Mouse (Mus musculus) testis, postnatal 14 days (tissue): ENCODE results near the gene Rnf182.

Experiments
- DNase-seq: peaks from one replicate; pipeline ENCODE4 v3.0.0; 2021; ENCODE audit warnings: low spot score

The Rnf182 gene

DNA sequence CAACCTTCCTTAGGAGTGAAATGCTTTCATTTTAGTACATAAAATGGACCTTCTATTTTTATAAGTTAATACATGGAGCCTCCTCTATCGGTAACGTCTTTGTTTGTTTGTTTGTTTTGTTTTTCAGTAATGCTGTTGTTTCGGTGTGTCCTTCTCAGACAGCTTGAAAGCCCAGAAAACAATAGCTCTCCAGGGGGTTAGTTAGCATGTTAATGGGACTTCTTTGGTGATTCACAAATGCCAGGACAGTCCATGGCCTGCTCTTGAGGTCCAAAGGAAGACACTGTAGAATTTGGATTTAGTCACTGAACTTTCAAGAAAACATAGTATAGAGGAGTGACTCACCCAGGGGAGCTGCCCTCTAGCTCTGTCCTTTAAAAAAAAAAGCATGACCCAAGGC, 843 bp upstream of the Rnf182 start:
- DNase-seq, result no peak

DNA sequence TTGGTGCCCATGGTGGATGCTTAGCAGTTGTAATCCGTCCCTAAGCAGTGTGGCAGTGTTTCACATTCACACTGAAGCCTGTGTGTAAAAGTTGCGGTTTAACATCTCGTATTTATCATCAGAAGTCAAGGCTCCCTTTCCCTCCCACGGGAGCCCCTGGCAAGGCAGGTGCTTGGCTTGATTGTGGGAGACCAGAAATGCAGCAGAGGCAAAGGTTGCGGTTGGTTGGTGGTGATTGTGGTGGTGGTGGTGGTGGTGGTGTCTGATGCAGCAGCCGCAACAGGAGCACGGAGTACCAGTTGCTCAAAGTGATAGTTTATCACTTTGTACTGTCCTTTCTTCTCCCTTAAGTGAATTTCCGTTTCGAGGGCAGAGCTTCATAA, 325 bp upstream of the Rnf182 start:
- no peak for DNase-seq

GRCm38 (mm10) chr13:43616551-43616950, 1.0 kb downstream of the Rnf182 start:
- DNase-seq, result no peak

GRCm38 (mm10) chr13:43619550-43620175, 4.2 kb downstream of the Rnf182 start:
- no peak for DNase-seq

- DNase-seq, result no peak
Observed at GRCm38 (mm10) chr13:43627922-43628321, 12.4 kb downstream of the Rnf182 start.

GRCm38 (mm10) chr13:43629785-43630184, 14.3 kb downstream of the Rnf182 start:
- DNase-seq, result no peak

- no peak for DNase-seq
Observed at GRCm38 (mm10) chr13:43631266-43631665, 15.8 kb downstream of the Rnf182 start.

GRCm38 (mm10) chr13:43633024-43633423, 17.5 kb downstream of the Rnf182 start:
- DNase-seq, result no peak

DNA sequence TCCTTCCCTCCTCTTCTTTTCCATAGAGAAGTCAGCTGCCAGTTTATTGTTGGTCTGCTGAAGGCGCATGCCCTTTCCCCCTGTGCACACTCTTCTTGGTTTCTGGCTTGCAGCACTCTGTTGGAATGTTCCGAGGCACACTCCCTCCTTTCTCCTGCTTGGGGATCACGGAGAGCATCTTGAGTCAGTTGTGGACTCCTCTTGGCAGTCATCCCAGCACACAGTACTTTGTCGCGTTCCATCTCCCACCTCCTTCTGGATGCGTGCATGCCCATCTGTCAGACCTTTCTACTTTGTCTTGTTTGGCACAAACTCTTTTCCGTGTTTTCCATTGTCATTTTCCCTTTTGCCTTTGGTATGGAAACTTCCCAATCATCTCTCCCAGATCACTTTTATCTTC, 22.2 kb downstream of the Rnf182 start:
- no peak for DNase-seq

GRCm38 (mm10) chr13:43644991-43645390, 29.5 kb downstream of the Rnf182 start:
- no peak for DNase-seq

DNA sequence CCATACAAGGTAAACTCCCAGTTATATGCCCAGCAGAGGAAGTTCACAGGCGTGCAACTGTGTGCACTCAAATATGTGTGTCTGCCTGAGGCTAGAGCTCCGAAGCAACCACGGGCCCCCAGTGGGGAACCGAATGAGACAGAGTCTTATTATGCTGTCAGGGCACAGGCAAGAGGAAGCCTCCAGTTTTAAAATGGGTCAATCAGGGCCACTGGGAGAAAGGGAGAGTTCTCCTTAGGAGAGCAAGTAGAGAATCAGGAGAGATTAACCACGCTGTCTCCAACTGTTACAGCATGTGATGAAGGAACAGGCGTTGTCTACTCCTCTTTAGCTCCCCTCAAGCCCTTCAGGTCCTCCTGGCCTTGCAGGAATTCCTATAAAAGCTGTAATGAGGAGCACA, 33.0 kb downstream of the Rnf182 start:
- no peak for DNase-seq

DNA sequence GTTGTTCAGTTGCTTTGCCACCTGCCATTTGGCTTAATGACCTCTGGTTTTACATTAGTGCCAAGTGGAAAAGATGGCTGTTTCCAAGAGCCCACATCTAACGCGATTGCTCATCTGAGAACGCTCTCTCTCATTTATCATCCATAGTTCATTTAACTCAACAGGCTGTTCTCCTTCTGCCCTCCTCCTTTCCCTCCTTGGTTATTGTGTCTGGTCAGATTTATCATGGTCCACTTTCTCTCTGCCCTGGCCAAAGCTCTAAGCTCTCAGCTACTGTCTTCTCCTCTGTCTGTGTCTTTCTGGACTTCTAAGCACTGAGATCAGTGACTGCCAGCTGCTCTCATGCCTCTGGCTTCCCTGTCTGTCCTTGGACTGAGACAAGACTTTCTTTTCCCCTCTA, 35.8 kb downstream of the Rnf182 start:
- no peak for DNase-seq

GRCm38 (mm10) chr13:43654091-43654490, 38.6 kb downstream of the Rnf182 start:
- DNase-seq, result no peak

DNA sequence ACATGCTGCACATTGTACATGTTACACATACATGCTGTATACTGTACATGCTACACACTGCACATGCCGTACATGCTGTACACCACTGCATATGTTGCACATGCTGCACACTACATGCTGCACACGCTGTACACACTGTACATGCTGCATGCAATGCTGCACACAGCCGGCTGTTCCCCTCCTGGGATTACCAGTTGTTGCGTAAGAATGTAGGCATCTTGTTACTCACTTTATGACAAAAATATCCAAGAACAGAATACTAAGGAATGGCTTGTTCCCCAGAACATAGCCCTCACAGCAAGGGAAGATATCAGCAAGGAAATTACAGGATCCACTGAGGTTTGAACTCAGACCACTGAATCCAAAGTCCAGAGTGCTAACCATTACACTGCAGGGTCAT, 47.7 kb downstream of the Rnf182 start:
- no peak for DNase-seq

DNA sequence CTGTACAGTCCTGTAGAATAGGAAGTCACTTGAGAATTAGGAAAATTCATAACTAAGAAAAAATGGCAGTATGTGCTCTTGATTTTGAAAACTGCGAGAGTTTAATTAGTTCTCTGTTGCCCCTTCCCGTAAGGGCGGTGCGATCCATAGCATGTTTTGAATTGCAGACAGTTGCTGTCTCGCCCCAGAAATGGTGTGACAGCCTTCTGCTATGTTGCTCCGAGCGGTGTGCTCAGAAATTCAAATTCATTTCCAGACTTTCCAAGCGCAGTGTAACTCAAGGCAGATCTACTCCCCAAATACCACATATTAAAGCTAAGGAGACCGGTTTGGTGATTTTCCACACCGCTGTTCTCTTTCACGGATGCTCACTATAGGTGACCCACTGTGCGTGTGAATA, 50.6 kb downstream of the Rnf182 start:
- DNase-seq, result no peak

DNA sequence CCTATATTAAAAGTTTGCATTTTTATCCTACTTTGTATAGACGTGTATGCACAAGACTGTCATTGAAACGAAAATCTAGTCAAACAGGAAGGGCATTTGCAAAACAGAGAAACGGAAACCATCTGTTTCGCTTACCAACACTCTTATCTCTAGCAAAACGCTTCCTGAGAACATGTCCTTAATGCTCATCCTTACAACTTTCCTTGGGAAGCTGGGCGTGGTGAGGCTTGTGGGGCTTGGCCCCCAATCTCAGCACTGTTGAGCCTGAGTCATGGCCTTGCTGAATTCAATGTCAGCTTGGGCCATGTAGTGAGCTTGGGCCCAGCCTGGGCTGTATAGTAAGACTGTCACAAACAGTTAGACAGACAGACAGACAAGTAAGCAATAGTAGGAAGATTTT, 51.4 kb downstream of the Rnf182 start:
- no peak for DNase-seq

- DNase-seq, result no peak
Observed at GRCm38 (mm10) chr13:43677159-43677882, 61.8 kb downstream of the Rnf182 start.

DNA sequence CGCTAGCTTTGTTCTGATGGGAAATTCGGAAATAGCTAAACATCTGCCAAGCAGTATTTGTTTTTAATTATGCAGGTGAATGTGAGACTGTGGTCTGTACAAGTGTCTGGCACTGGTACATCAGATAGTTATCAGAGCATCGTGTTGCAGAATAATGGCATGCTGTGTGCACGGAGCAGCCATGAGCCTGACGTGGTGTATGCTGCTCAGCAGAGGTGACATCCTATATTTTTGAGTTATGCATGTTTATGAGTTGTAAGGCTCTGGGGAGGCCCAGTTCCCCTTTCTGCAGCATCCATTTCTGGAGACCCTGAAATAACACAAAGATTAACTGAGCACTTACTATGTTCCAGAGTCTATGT, 62.4 kb downstream of the Rnf182 start:
- DNase-seq, result no peak

- DNase-seq, result peak; percentile 8
Observed at GRCm38 (mm10) chr13:43684499-43684994, 69.0 kb downstream of the Rnf182 start.

GRCm38 (mm10) chr13:43688065-43688464, 72.6 kb downstream of the Rnf182 start:
- DNase-seq, result no peak

DNA sequence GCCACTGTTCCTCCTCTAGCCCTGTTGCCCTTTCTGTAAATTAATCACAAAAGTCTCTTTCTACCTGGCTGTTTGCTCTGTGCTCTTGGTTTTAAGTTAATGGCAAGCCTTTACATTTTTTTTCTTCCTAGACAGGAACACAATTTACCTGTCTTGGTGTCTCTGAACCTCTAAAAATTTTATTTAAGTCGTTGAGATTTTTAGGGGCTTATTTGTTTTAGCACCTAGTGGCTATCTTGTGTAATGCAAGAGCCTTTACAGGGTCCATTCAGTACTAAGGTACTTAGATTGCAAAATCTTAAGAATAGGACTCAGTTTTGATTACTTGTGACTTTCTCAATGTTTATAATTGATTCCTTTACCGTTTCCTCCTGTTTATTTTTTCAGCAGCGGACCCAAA, 76.2 kb downstream of the Rnf182 start:
- DNase-seq, result no peak

GRCm38 (mm10) chr13:43695521-43695920, 80.0 kb downstream of the Rnf182 start:
- no peak for DNase-seq

GRCm38 (mm10) chr13:43696011-43696410, 80.5 kb downstream of the Rnf182 start:
- peak; percentile 10 for DNase-seq

DNA sequence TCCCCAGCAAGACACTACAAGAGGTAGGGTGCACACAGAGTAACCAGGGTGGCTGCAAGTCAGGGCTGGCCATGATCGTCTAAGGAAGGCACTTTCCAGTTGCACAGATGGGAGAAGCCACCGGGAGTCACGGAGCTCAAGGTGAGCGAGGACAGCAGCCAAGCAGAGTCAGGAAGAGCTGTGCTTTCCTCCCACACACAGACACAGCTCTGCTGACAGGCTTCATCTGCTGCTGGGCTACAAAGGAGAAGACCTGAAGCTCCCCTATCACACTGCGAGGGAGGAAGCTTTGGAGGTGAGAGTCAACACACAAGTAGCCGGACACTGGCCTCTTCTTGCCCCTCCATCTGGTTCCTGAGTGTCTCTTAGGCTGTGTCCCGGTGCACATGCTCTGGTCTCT, 83.0 kb downstream of the Rnf182 start:
- no peak for DNase-seq
